Mouse (Mus musculus) megakaryocyte, embryonic 14.5 days (primary cell): ENCODE data around the gene Vangl1.

ENCODE experiments used
- FLI1 ChIP-seq: IDR thresholded peaks from 2 replicates; pipeline ENCODE4 v1.6.1; 2012; ENCODE audit warnings: low read length, inconsistent platforms, mixed read lengths
- GATA1 ChIP-seq: IDR thresholded peaks from 3 replicates; pipeline ENCODE4 v1.6.1; 2012; ENCODE audit warnings: mixed read lengths, low read length, inconsistent platforms, borderline replicate concordance

- TF ChIP-seq GATA1: no peak
- TF ChIP-seq FLI1: no peak
These were observed 18.3 kb upstream of the Vangl1 start for GRCm38 (mm10) chr3:102222756-102223155.
